Mouse (Mus musculus): Measurements from ENCODE around the gene Card19.
A peak's percentile ranks its signal among the peaks of the same experiment; 100 is the strongest.

Gene Card19

DNA sequence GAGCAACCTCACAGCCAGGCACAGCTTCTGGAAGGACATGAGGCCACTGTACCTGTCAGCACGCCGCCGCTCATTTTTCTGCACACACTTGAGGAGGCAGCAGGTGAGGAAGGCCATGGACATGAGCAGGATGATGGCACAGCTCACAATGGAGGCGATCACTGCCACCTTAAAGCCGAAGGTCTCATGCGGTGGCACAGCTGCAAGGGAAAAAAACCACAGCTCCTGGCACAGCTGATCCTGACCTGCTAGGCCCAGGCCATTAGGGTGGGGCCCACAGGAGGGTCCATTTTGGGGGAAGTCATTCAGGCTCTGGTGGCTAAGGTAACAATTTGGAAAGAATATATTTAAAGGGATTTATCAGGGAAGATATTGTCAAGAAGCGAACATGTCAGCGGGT lies 22.9 kb upstream of the Card19 start:
- Histone ChIP-seq H3K36me3 (ENCODE audit: insufficient read depth, low read length) (no peaks in the 10 kb centered on the region), H3K4me3 (replicated peaks; ENCODE audit: low read length) (no peak overlapping the region), H3K27me3 (ENCODE audit: insufficient read depth, low read length) (peaks cover 42% of the 10 kb centered on the region), H3K9me3 (ENCODE audit: low read length) (0 out of 2 replicates have a peak, but pooled peaks cover 4% of the 10 kb centered on the region), H3K4me1 (replicated peaks; ENCODE audit: low read depth, low read length) (no peaks in the 10 kb centered on the region)
- TF ChIP-seq NANOG (IDR thresholded peaks at IDR 0.05; ENCODE audit: borderline replicate concordance, low read length) (no peak), CTCF (conservative IDR thresholded peaks at IDR 0.05; ENCODE audit: low read length) (no peak), POU5F1 (IDR thresholded peaks at IDR 0.05; ENCODE audit: borderline replicate concordance, low read length) (no peak)

DNA sequence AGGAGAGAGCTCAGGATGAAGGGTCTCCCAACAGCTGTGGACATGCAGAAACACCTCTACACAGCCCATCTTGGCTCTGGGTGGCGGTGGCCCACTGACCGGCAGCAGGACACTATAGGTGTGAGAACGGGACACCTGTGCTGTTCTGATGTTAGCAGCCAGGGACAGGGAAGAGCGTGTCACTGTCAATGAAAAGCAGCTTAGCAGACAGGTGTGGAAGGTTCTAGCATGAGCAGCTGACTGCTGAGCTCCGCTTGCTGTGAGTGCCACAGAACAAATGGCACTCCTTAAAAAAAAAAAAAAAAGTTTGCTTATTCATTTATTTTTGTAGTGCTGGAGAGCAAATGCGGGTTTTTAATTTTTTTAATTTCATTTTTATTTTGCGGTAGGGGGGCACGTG lies 21.8 kb upstream of the Card19 start:
- Histone ChIP-seq H3K27me3 (ENCODE audit: insufficient read depth, low read length) (peaks cover 36% of the 10 kb centered on the region), H3K36me3 (ENCODE audit: insufficient read depth, low read length) (no peaks in the 10 kb centered on the region), H3K4me3 (replicated peaks; ENCODE audit: low read length) (no peak overlapping the region), H3K4me1 (replicated peaks; ENCODE audit: low read depth, low read length) (no peaks in the 10 kb centered on the region), H3K9me3 (ENCODE audit: low read length) (0 out of 2 replicates have a peak, but pooled peaks cover 4% of the 10 kb centered on the region)
- TF ChIP-seq CTCF (conservative IDR thresholded peaks at IDR 0.05; ENCODE audit: low read length) (no peak), POU5F1 (IDR thresholded peaks at IDR 0.05; ENCODE audit: borderline replicate concordance, low read length) (no peak), NANOG (IDR thresholded peaks at IDR 0.05; ENCODE audit: borderline replicate concordance, low read length) (no peak)

DNA sequence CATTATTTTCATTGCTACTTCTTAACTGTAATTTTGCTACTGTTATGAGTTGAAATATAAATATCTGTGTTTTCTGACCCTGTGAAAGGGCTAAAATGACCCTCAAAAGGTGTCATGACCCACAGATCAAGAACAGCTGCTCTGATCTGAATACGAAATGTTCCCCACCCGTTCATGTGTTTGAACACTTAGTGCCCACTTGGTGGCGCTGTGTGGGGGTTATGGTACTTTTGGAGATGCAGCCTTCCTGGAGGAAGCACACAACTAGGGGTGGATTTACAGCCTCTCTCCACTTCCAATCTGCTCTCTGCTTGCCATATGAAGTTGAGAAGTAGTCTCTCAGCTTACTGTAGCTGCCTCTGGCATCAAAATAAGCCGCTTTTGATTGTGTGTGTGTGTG lies 18.9 kb upstream of the Card19 start:
- TF ChIP-seq NANOG (IDR thresholded peaks at IDR 0.05; ENCODE audit: borderline replicate concordance, low read length) (no peak), POU5F1 (IDR thresholded peaks at IDR 0.05; ENCODE audit: borderline replicate concordance, low read length) (no peak), CTCF (conservative IDR thresholded peaks at IDR 0.05; ENCODE audit: low read length) (peak; percentile 51)
- Histone ChIP-seq H3K9me3 (ENCODE audit: low read length) (0 out of 2 replicates have a peak, but pooled peaks cover 4% of the 10 kb centered on the region), H3K4me3 (replicated peaks; ENCODE audit: low read length) (no peak overlapping the region)

GRCm38 (mm10) chr13:49233792-49234572 lies 18.1 kb upstream of the Card19 start:
- H3K4me1 ChIP-seq (replicated peaks; ENCODE audit: low read depth, low read length): no peaks in the 10 kb centered on the region
- H3K9me3 ChIP-seq (ENCODE audit: low read length): 0 out of 2 replicates have a peak, but pooled peaks cover 4% of the 10 kb centered on the region
- peaks cover 40% of the 10 kb centered on the region for H3K27me3 ChIP-seq (ENCODE audit: insufficient read depth, low read length)
- H3K4me3 ChIP-seq (replicated peaks; ENCODE audit: low read length): no peak overlapping the region
- no peaks in the 10 kb centered on the region for H3K36me3 ChIP-seq (ENCODE audit: insufficient read depth, low read length)
- TF ChIP-seq CTCF (conservative IDR thresholded peaks at IDR 0.05; ENCODE audit: low read length): no peak
- TF ChIP-seq POU5F1 (IDR thresholded peaks at IDR 0.05; ENCODE audit: borderline replicate concordance, low read length): no peak
- TF ChIP-seq NANOG (IDR thresholded peaks at IDR 0.05; ENCODE audit: borderline replicate concordance, low read length): no peak

More for the DNA sequence above, 18.9 kb upstream of the Card19 start:
- Histone ChIP-seq H3K4me1 (replicated peaks; ENCODE audit: low read depth, low read length) (no peaks in the 10 kb centered on the region), H3K27me3 (ENCODE audit: insufficient read depth, low read length) (peaks cover 40% of the 10 kb centered on the region), H3K36me3 (ENCODE audit: insufficient read depth, low read length) (no peaks in the 10 kb centered on the region)

- Histone ChIP-seq H3K4me3 (replicated peaks; ENCODE audit: low read length) (no peak overlapping the region), H3K36me3 (ENCODE audit: insufficient read depth, low read length) (no peaks in the 10 kb centered on the region), H3K27me3 (ENCODE audit: insufficient read depth, low read length) (peaks cover 74% of the 10 kb centered on the region), H3K9me3 (ENCODE audit: low read length) (no peaks in the 10 kb centered on the region), H3K4me1 (replicated peaks; ENCODE audit: low read depth, low read length) (peaks cover 34% of the 10 kb centered on the region)
- TF ChIP-seq POU5F1 (IDR thresholded peaks at IDR 0.05; ENCODE audit: borderline replicate concordance, low read length): no peak
- no peak for TF ChIP-seq NANOG (IDR thresholded peaks at IDR 0.05; ENCODE audit: borderline replicate concordance, low read length)
- no peak for TF ChIP-seq CTCF (conservative IDR thresholded peaks at IDR 0.05; ENCODE audit: low read length)
Observed at GRCm38 (mm10) chr13:49225633-49226032, 9.8 kb upstream of the Card19 start.

DNA sequence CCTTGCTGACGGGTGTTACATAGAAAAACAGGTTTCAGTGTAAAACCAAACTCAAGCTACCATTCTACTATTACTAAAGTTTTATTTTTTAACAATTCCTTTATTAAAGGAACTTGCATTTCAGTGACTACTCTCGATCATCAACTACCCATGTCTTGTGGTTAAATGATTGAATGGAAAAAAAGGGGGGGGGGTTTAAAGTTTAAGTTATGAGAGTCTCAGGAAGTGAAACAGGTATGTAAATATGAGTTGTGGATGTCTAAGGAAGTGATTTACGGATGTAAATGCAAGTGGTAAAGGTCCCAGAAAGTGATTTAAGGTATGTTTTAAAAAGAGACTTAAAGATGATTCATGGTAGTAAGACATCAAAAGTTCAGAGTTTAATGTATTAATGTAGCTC lies 9.3 kb upstream of the Card19 start:
- no peaks in the 10 kb centered on the region for H3K9me3 ChIP-seq (ENCODE audit: low read length)
- H3K4me1 ChIP-seq (replicated peaks; ENCODE audit: low read depth, low read length): peaks cover 34% of the 10 kb centered on the region
- TF ChIP-seq CTCF (conservative IDR thresholded peaks at IDR 0.05; ENCODE audit: low read length): no peak
- no peak for TF ChIP-seq NANOG (IDR thresholded peaks at IDR 0.05; ENCODE audit: borderline replicate concordance, low read length)
- no peak for TF ChIP-seq POU5F1 (IDR thresholded peaks at IDR 0.05; ENCODE audit: borderline replicate concordance, low read length)

DNA sequence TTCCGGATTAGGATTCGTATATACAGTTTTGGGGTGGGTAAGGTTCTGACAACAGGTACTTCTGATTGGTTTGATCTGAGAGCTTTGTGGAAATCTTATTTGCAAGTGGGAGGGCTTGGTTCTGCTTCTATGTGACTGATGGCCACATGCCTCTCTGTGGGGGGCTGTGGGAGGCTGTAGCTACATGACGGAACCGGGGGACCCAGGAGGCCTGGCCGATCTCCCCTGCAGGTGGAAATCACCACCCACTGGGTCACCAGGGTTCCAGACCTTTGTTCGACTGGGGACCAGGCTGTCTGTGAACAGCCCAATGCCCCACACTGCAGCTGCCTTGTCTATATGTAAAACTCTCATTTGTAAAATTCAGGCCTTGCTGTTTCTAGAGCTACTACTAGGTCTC lies 8.9 kb upstream of the Card19 start:
- Histone ChIP-seq H3K4me3 (replicated peaks; ENCODE audit: low read length) (peak overlapping the region; percentile 20; the same call in 1 of the 2 replicates), H3K4me1 (replicated peaks; ENCODE audit: low read depth, low read length) (peaks cover 34% of the 10 kb centered on the region), H3K9me3 (ENCODE audit: low read length) (no peaks in the 10 kb centered on the region), H3K27me3 (ENCODE audit: insufficient read depth, low read length) (peaks cover 72% of the 10 kb centered on the region), H3K36me3 (ENCODE audit: insufficient read depth, low read length) (no peaks in the 10 kb centered on the region)
- TF ChIP-seq NANOG (IDR thresholded peaks at IDR 0.05; ENCODE audit: borderline replicate concordance, low read length) (no peak), POU5F1 (IDR thresholded peaks at IDR 0.05; ENCODE audit: borderline replicate concordance, low read length) (no peak), CTCF (conservative IDR thresholded peaks at IDR 0.05; ENCODE audit: low read length) (no peak)

More for the DNA sequence above, 9.3 kb upstream of the Card19 start:
- no peak overlapping the region for H3K4me3 ChIP-seq (replicated peaks; ENCODE audit: low read length)
- no peaks in the 10 kb centered on the region for H3K36me3 ChIP-seq (ENCODE audit: insufficient read depth, low read length)
- H3K27me3 ChIP-seq (ENCODE audit: insufficient read depth, low read length): peaks cover 74% of the 10 kb centered on the region

- Histone ChIP-seq H3K27me3 (ENCODE audit: insufficient read depth, low read length) (peaks cover 74% of the 10 kb centered on the region), H3K4me3 (replicated peaks; ENCODE audit: low read length) (peak overlapping the region; percentile 20; the same call in 1 of the 2 replicates)
- TF ChIP-seq NANOG (IDR thresholded peaks at IDR 0.05; ENCODE audit: borderline replicate concordance, low read length) (no peak), CTCF (conservative IDR thresholded peaks at IDR 0.05; ENCODE audit: low read length) (no peak), POU5F1 (IDR thresholded peaks at IDR 0.05; ENCODE audit: borderline replicate concordance, low read length) (no peak)
Observed at GRCm38 (mm10) chr13:49224314-49224713, 8.5 kb upstream of the Card19 start.

More at GRCm38 (mm10) chr13:49224314-49224713, 8.5 kb upstream of the Card19 start:
- Histone ChIP-seq H3K9me3 (ENCODE audit: low read length) (no peaks in the 10 kb centered on the region), H3K4me1 (replicated peaks; ENCODE audit: low read depth, low read length) (peaks cover 34% of the 10 kb centered on the region), H3K36me3 (ENCODE audit: insufficient read depth, low read length) (no peaks in the 10 kb centered on the region)
